Mouse (Mus musculus) liver, adult 2 months (tissue): ENCODE data around the gene Esyt2.

Source experiments
- CTCF ChIP-seq: fragments of 200-500 bp; IDR thresholded peaks from 2 replicates; pipeline ENCODE4 v1.5.1; 2011; ENCODE audit warnings: low read depth, low read length, control low read depth
- POLR2A ChIP-seq: fragments of 200-500 bp; IDR thresholded peaks from 2 replicates; pipeline ENCODE4 v1.6.1; 2011; ENCODE audit warnings: low read length, control low read depth; ENCODE audit not compliant: insufficient read depth; ENCODE audit errors: extremely low read depth

DNA sequence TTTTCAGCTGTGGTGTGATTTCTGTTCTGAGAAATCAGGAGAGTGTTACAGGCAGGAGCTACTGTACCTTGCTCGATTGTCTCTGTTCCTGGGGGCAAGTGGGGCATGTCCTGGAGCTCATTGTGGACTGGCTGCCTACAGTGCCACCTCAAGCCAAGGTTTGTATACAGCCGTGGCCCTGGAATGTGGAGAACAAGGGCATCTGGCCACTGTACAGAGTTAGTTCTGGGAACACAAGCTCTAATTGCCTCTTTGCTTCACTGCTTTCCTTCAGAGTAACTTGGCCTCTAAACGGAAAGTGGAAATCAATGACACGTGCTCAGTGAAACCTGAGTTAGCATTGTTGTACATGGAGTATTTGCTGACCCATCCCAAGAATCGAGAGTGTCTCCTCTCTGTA, 157.6 kb downstream of the Esyt2 start:
- TF ChIP-seq CTCF (no peak), POLR2A (no peak)
